Mouse (Mus musculus) bone marrow macrophage, adult 2 months (primary cell): ENCODE measurements at regions not wholly inside any gene's neighbourhood (a gene's known extent, or its start where the extent isn't known, plus 50 kb on each side); places are given as distances from the start of the nearest gene placed in this dataset.

ENCODE experiments used
- CTCF ChIP-seq: IDR thresholded peaks from 2 replicates; pipeline ENCODE4 v1.5.1; 2012; ENCODE audit warnings: low read depth, mild to moderate bottlenecking, low read length, moderate library complexity
- POLR2A ChIP-seq: IDR thresholded peaks from 2 replicates; pipeline ENCODE4 v1.6.1; 2012; ENCODE audit warnings: mild to moderate bottlenecking, low read depth, low read length, borderline replicate concordance

DNA sequence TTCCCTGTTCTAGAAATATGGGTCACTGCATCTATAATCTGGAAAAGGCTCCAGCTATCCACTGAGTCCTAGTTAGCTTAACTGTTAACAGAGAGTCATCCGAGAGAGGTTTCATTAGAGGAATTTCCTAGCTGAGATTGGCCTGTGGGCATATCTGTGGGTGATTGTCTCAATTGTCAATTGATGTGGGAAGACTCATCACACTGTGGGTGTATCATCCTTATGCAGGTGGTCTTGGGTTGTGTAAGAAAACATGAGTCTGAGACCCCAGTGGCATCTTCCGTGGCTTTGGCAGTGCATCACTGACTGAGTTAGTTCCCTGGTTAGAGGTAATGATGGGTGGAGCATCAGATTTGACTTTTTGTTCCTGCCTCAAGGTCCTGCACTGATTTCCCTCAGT is 156.7 kb upstream of the Gm5148 start:
- TF ChIP-seq CTCF (no peak), POLR2A (no peak)
